Mouse (Mus musculus) midbrain, embryonic 16.5 days (tissue): Measurements from ENCODE around the gene Erbb3. TPM values are rescaled to one million over a fixed set of nuclear protein-coding genes. Genes with fewer than 3 reads are reported as not detected.
"Not testable (repeated sequence)": the region's sequence is repeated elsewhere in the genome, so short reads cannot be mapped to it uniquely, and the experiment has no call there.

Experiments used
- ATAC-seq: fragments of 200-750 bp; cut with Nextera tagmentation; 2 replicates; pipeline ENCODE4 v1.8.0; 2017; ENCODE audit warnings: moderate TSS enrichment
- H3K27ac ChIP-seq: fragments of 300-500 bp; sonication (generic); 2 replicates; pipeline ENCODE4 v1.5.1; 2014; ENCODE audit warnings: mild to moderate bottlenecking, low read length, mixed read lengths
- H3K27me3 ChIP-seq: fragments of 300-500 bp; sonication (generic); 2 replicates; pipeline ENCODE4 v1.6.1; 2014; ENCODE audit warnings: low read depth, low read length, mixed read lengths; ENCODE audit not compliant: control insufficient read depth, insufficient read depth
- H3K36me3 ChIP-seq: fragments of 300-500 bp; sonication (generic); 2 replicates; pipeline ENCODE4 v1.6.1; 2014; ENCODE audit warnings: mild to moderate bottlenecking, low read length, moderate library complexity, mixed read lengths; ENCODE audit not compliant: control insufficient read depth, insufficient read depth
- H3K4me1 ChIP-seq: fragments of 300-500 bp; sonication (generic); 2 replicates; pipeline ENCODE4 v1.6.1; 2014; ENCODE audit warnings: mild to moderate bottlenecking, low read length, mixed read lengths; ENCODE audit not compliant: control insufficient read depth, insufficient read depth
- H3K4me2 ChIP-seq: fragments of 300-500 bp; sonication (generic); 2 replicates; pipeline ENCODE4 v1.6.1; 2014; ENCODE audit warnings: mild to moderate bottlenecking, low read length, mixed read lengths
- H3K4me3 ChIP-seq: fragments of 300-500 bp; sonication (generic); 2 replicates; pipeline ENCODE4 v1.5.1; 2014; ENCODE audit warnings: low read depth, mild to moderate bottlenecking, low read length, moderate library complexity, mixed read lengths
- H3K9ac ChIP-seq: fragments of 300-500 bp; sonication (generic); 2 replicates; pipeline ENCODE4 v1.6.1; 2014; ENCODE audit warnings: low read depth, low read length, mixed read lengths
- H3K9me3 ChIP-seq: fragments of 300-500 bp; sonication (generic); replicated peaks from 2 replicates; pipeline ENCODE4 v1.6.1; 2014; ENCODE audit warnings: mild to moderate bottlenecking, low read length, mixed read lengths; ENCODE audit not compliant: control insufficient read depth, poor library complexity, severe bottlenecking
- WGBS: fragments of 180-500 bp; shearing (Covaris S2); extraction: QIAGEN DNeasy Blood & Tissue Kit; methylation state at CpG from one replicate; pipeline ENCODE4 v1.1.7; 2014; 5-methylcytosine and 5-hydroxymethylcytosine counted together
- polyA plus RNA-seq: library from polyadenylated mRNA; unstranded; fragments of >200 nt; fragmentation: Nextera tagmentation; extraction: Ambion mirVana; gene quantifications from 2 replicates; pipeline ENCODE4 v1.2.1, GENCODE M21; 2015

Erbb3 gene
- polyA plus RNA-seq: 0.41 and 0.47 TPM in 2 replicates

- H3K4me2 ChIP-seq: peak within 1 kb of the TSS; percentile 98
- peak within 1 kb of the TSS; percentile 66 for H3K9ac ChIP-seq
- H3K9me3 ChIP-seq: no peaks in the 10 kb centered on the region
- peaks cover 43% of the 10 kb centered on the region for H3K27me3 ChIP-seq
- H3K4me3 ChIP-seq: peak within 1 kb of the TSS; percentile 69
- peak; percentile 65 for ATAC-seq
- H3K36me3 ChIP-seq: no peaks in the 10 kb centered on the region
- no peak within 1 kb of the TSS for H3K27ac ChIP-seq
- 0% methylated on average over 42 of the region's 43 CpGs for WGBS
- peaks cover 4% of the 10 kb centered on the region; the same call in 1 of the 2 replicates for H3K4me1 ChIP-seq
These were observed at the start of gene Erbb3 for GRCm38 (mm10) chr10:128589464-128590192. Erbb3 (minus strand) TSS chr10:128589652.

DNA sequence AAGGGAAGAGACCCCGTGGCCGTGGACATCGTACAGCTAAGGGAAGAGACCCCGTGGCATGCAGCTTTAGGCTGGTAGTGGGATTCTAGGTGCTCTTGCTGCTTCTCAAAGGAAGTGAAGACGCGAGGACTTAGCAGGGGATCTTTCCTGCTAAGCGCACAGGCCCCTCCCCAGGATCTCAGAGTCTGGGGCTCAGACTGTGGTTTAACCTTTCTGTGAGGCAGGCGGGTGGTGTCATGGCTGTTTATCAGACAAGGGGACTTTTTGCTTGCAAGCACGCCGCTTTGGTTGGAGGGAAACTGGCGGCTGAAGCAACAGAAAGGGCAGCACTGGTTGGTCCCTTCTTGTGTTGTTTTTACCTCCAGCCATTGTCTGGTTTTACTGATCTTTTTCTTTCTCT lies 47.6 kb upstream of the Erbb3 start:
- H3K27ac ChIP-seq: no peak overlapping the region
- no peaks in the 10 kb centered on the region for H3K4me1 ChIP-seq
- ATAC-seq: no peak
- H3K9ac ChIP-seq: no peak overlapping the region
- H3K4me2 ChIP-seq: no peak overlapping the region
- no peaks in the 10 kb centered on the region for H3K27me3 ChIP-seq
- H3K9me3 ChIP-seq: no peaks in the 10 kb centered on the region
- WGBS: 5% methylated on average over 11 of the region's 11 CpGs
- peaks cover 62% of the 10 kb centered on the region for H3K36me3 ChIP-seq
- no peak overlapping the region for H3K4me3 ChIP-seq

GRCm38 (mm10) chr10:128636561-128636960 lies 47.1 kb upstream of the Erbb3 start:
- no peak overlapping the region for H3K4me2 ChIP-seq
- no peak overlapping the region for H3K4me3 ChIP-seq
- ATAC-seq: no peak
- H3K27ac ChIP-seq: no peak overlapping the region
- H3K4me1 ChIP-seq: no peaks in the 10 kb centered on the region
- H3K9ac ChIP-seq: no peak overlapping the region
- peaks cover 62% of the 10 kb centered on the region for H3K36me3 ChIP-seq
- WGBS: 44% methylated on average over 6 of the region's 6 CpGs
- no peaks in the 10 kb centered on the region for H3K9me3 ChIP-seq
- no peaks in the 10 kb centered on the region for H3K27me3 ChIP-seq

DNA sequence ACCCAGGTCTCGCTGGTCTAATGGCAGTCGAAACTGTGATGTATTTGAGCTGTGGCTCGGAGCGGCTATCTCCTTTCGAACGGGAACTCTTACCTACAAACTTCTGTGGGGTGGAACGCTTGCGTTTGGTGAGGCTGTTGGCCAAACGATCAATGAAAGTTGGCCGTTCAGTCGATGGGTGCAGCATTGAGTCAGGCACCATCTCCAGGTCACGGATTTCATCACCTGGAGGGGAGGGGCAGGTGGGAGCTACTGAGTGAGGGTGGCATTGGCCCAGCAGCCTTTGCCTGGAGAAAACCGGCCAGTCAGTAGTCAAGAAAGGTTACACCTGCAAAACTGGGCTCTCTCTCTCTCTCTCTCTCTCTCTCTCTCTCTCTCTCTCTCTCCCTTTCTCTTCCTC lies 46.2 kb upstream of the Erbb3 start:
- no peak for ATAC-seq
- 93% methylated on average over 13 of the region's 13 CpGs for WGBS
- H3K4me1 ChIP-seq: no peaks in the 10 kb centered on the region
- no peak overlapping the region for H3K4me2 ChIP-seq
- H3K27ac ChIP-seq: no peak overlapping the region
- H3K9ac ChIP-seq: no peak overlapping the region
- no peaks in the 10 kb centered on the region for H3K9me3 ChIP-seq
- H3K4me3 ChIP-seq: no peak overlapping the region
- peaks cover 54% of the 10 kb centered on the region for H3K36me3 ChIP-seq
- no peaks in the 10 kb centered on the region for H3K27me3 ChIP-seq

DNA sequence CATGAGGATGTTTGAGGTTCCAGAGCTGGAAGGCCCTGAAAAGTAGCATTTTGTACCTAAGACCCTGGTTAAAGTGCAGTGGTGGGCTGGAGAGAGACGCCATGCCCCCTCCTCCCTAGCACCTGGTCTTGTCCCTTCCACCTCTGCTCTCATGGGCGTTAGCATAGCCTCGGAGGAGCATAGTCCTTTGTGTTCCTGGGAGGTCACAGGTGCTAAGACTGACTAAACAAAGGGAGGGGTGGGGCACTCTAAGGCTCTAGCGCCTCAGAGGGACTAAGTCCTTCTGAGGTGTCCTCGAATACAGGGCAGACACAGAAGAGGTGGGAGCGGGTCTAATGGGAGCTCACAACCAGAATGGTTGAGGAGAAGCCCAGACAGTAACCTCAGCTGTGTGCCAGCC lies 42.1 kb upstream of the Erbb3 start:
- H3K9ac ChIP-seq: no peak overlapping the region

DNA sequence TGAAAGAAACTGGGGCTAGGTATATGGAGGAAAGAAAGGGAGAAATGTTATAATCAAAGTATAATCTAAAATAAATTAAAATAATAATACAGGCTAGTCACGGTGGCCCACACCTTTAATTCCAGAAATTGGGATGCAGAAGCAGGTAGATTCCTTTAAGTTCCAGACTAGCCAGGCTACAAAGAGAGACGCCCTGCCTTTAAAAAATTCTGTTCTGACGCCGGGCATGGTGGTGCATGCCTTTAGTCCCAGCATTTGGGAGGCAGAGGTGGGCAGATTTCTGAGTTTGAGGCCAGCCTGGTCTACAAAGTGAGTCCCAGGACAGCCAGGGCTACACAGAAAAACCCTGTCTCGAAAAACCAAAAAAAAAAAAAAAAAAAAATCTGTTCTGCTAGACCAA lies 40.9 kb upstream of the Erbb3 start:
- not testable (repeated sequence) for H3K4me2 ChIP-seq, H3K9ac ChIP-seq, H3K27ac ChIP-seq, H3K4me3 ChIP-seq, H3K4me1 ChIP-seq, H3K9me3 ChIP-seq, ATAC-seq, H3K27me3 ChIP-seq
- 79% methylated on average over 5 of the region's 5 CpGs for WGBS
- peaks cover 19% of the 10 kb centered on the region for H3K36me3 ChIP-seq

More for the DNA sequence above, 42.1 kb upstream of the Erbb3 start:
- 18% methylated on average over 6 of the region's 6 CpGs for WGBS
- Histone ChIP-seq H3K4me3 (no peak overlapping the region), H3K4me1 (no peaks in the 10 kb centered on the region), H3K27me3 (no peaks in the 10 kb centered on the region), H3K4me2 (no peak overlapping the region), H3K27ac (no peak overlapping the region), H3K9me3 (no peaks in the 10 kb centered on the region), H3K36me3 (peaks cover 30% of the 10 kb centered on the region)
- ATAC-seq: no peak

- Histone ChIP-seq H3K9me3 (no peaks in the 10 kb centered on the region), H3K4me3 (no peak overlapping the region), H3K27me3 (no peaks in the 10 kb centered on the region), H3K36me3 (peaks cover 15% of the 10 kb centered on the region), H3K4me2 (no peak overlapping the region), H3K4me1 (peaks cover 8% of the 10 kb centered on the region), H3K27ac (no peak overlapping the region), H3K9ac (no peak overlapping the region)
- no peak for ATAC-seq
- 67% methylated on average over 2 of the region's 2 CpGs for WGBS
These were observed 40.3 kb upstream of the Erbb3 start for GRCm38 (mm10) chr10:128629746-128630145.

DNA sequence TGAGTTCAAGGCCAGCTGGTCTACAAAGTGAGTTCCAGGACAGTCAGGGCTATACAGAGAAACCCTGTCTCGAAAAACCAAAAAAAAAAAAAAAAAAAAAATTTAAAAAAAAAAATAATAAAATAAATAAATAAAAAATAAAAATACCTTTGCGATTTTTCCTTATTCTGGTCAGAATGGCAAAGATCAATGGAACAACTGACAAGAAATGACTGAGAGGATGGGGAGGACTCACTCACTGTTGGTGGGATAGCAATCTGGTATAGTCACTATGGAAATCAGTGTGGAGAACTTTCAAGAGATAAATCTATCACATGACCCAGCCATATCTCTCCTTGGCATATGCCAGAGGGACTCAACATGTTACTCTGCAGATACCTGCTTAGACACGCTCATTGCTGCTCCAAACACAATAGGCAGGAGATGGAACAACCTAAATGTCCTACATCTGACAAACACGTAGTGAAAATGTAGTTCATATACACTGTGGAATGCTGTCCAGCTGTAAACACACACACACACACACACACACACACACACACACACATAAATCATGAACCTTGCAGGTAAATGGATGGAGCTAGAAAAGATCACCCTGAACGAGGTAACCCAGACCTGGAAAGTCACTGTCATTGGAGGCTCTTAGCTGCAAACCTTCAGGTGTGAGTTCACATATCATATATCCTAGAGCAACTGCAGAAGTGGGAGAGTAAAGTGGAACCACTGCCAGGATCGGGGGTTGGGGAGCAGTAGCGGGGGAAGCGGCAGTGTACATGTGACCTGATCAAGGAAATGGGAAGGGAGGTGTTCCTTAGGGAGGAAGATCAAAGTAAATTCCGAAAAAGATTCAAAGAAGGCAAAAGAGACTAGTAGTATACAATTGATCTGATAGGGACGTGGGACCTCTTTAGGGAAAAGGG lies 38.2 kb upstream of the Erbb3 start:
- no peak overlapping the region for H3K9ac ChIP-seq
- peak overlapping the region; percentile 88 for H3K27ac ChIP-seq
- no peak for ATAC-seq

More for the DNA sequence above, 38.2 kb upstream of the Erbb3 start:
- Histone ChIP-seq H3K9me3 (no peaks in the 10 kb centered on the region), H3K27me3 (no peaks in the 10 kb centered on the region), H3K36me3 (peaks cover 15% of the 10 kb centered on the region), H3K4me3 (no peak overlapping the region), H3K4me2 (no peak overlapping the region), H3K4me1 (peaks cover 8% of the 10 kb centered on the region)
- WGBS: 89% methylated on average over 10 of the region's 10 CpGs
